Mouse (Mus musculus) lung, postnatal 0 days (tissue): Measurements from ENCODE around the gene Glra4.

ENCODE experiments used
- CTCF ChIP-seq: IDR thresholded peaks from 2 replicates; pipeline ENCODE4 v1.5.1; 2016; ENCODE audit warnings: antibody characterized with exemption, mild to moderate bottlenecking
- EP300 ChIP-seq: IDR thresholded peaks from 2 replicates; pipeline ENCODE4 v1.6.1; 2016; ENCODE audit warnings: antibody characterized with exemption, mild to moderate bottlenecking, control low read depth

DNA sequence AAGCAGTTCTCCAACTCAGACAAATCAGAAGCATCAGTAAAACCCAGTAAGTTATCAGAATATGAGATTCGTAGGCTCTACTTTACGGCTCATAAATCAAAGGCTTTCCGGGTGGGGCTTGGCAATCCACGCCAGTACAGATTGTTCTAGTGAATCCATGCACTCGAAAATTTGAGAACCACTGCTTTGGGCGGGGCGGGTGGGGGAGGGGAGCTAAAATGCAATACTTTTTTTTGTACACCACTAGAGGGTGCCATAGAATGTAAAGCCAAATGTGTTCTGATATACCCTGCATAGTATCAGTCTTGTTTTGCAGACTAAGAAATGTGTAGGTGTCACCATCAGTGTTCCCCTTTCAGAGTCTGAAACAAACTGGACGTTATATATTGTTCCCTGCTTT lies 35.3 kb downstream of the Glra4 start:
- peak; percentile 48 for TF ChIP-seq CTCF
- peak; percentile 50 for TF ChIP-seq EP300
